Mouse (Mus musculus): ENCODE measurements around the gene Sh3bgrl2. TPM values are rescaled to one million over a fixed set of nuclear protein-coding genes. Genes with fewer than 3 reads are reported as not detected.

Sh3bgrl2 gene
- polyA plus RNA-seq, 1 experiment: 4.0 TPM

DNA sequence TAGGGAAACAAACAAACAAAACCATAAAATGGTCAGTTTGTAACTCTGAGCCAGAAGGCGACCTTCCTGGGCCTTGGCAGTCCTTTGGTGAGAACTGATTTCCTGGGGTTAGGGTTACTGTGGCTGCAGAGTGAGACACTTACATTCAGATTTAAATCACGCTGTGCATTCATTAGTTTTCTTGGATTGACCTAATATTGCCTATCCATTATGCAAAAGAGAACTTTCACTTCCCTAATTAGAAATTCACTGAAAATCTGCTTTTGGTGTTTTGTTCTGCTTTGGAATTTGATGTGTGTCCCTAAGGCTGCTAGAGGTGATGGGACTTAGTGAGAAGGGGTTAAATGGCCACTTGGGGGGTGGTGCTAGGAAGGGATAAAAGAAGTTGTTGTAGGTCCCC, 7.5 kb downstream of the Sh3bgrl2 start:
- TF ChIP-seq E2F4 (IDR thresholded peaks at IDR 0.05; ENCODE audit: insufficient read depth) (no peak), REST (IDR thresholded peaks at IDR 0.05; ENCODE audit: insufficient read depth, insufficient read length) (no peak), TCF3 (IDR thresholded peaks at IDR 0.05; ENCODE audit: insufficient read length, low read depth) (no peak), MYOD1 (IDR thresholded peaks at IDR 0.05; ENCODE audit: control insufficient read depth in 1 of 3, insufficient read length in 2 of 3, low read depth in 2 of 3) (no peak), TCF12 (IDR thresholded peaks at IDR 0.05; ENCODE audit: insufficient read depth, poor library complexity, severe bottlenecking) (no peak), POLR2A (IDR thresholded peaks at IDR 0.05; ENCODE audit: insufficient read length, low read depth) (no peak), USF1 (IDR thresholded peaks at IDR 0.05; ENCODE audit: low read depth) (no peak), POLR2AphosphoS2 (IDR thresholded peaks at IDR 0.05; ENCODE audit: insufficient read length, low read depth) (no peak)
- Histone ChIP-seq H3K79me2 (ENCODE audit: control insufficient read depth, insufficient read depth) (no peaks in the 10 kb centered on the region), H3ac (ENCODE audit: control insufficient read depth, insufficient read length) (no peak overlapping the region), H3K4me3 (no peak overlapping the region), H3K27me3 (ENCODE audit: control insufficient read depth, insufficient read depth, insufficient read length) (no peaks in the 10 kb centered on the region), H3K36me3 (ENCODE audit: control insufficient read depth, insufficient read depth) (no peaks in the 10 kb centered on the region), H3K4me2 (ENCODE audit: low read depth) (no peak overlapping the region)

DNA sequence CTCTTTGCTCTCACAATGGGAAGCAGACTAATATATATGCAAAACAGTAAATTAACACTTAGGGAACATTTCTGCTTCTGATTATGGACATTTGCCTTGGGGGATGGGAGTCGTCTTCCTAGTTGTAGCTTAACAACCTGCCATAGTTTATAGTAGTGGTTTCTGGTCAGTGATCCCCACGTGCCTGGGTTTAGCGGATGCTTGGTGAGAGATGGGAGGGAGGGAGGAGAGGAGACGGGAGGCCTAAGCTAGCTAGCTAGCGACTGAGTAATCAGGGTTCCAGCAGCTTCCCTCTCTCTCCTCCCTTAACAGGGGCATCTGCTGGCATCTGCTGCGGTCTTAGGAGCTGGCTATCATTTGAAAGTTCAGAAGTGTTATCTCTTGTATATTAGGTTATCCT, 8.1 kb downstream of the Sh3bgrl2 start:
- Histone ChIP-seq H3K27me3 (ENCODE audit: control insufficient read depth, insufficient read depth, insufficient read length) (no peaks in the 10 kb centered on the region), H3K4me2 (ENCODE audit: low read depth) (no peak overlapping the region), H3K79me2 (ENCODE audit: control insufficient read depth, insufficient read depth) (no peaks in the 10 kb centered on the region), H3K4me3 (no peak overlapping the region), H3ac (ENCODE audit: control insufficient read depth, insufficient read length) (no peak overlapping the region), H3K36me3 (ENCODE audit: control insufficient read depth, insufficient read depth) (no peaks in the 10 kb centered on the region)
- TF ChIP-seq POLR2A (IDR thresholded peaks at IDR 0.05; ENCODE audit: insufficient read length, low read depth) (no peak), MAX (IDR thresholded peaks at IDR 0.05; ENCODE audit: low read depth) (no peak), USF1 (IDR thresholded peaks at IDR 0.05; ENCODE audit: low read depth) (no peak), TCF3 (IDR thresholded peaks at IDR 0.05; ENCODE audit: insufficient read length, low read depth) (no peak), REST (IDR thresholded peaks at IDR 0.05; ENCODE audit: insufficient read depth, insufficient read length) (no peak), SRF (IDR thresholded peaks at IDR 0.05; ENCODE audit: control insufficient read depth, insufficient read length, low read depth) (no peak), E2F4 (IDR thresholded peaks at IDR 0.05; ENCODE audit: insufficient read depth) (no peak), POLR2AphosphoS2 (IDR thresholded peaks at IDR 0.05; ENCODE audit: insufficient read length, low read depth) (no peak), TCF12 (IDR thresholded peaks at IDR 0.05; ENCODE audit: insufficient read depth, poor library complexity, severe bottlenecking) (no peak), MYOD1 (IDR thresholded peaks at IDR 0.05; ENCODE audit: control insufficient read depth in 1 of 3, insufficient read length in 2 of 3, low read depth in 2 of 3) (no peak), CEBPB (IDR thresholded peaks at IDR 0.05; ENCODE audit: insufficient read depth, poor library complexity, severe bottlenecking) (no peak), MYOG (IDR thresholded peaks at IDR 0.05; ENCODE audit: control insufficient read depth in 1 of 3, insufficient read depth in 1 of 3, insufficient read length in 2 of 3, low read depth in 2 of 3) (no peak)

DNA sequence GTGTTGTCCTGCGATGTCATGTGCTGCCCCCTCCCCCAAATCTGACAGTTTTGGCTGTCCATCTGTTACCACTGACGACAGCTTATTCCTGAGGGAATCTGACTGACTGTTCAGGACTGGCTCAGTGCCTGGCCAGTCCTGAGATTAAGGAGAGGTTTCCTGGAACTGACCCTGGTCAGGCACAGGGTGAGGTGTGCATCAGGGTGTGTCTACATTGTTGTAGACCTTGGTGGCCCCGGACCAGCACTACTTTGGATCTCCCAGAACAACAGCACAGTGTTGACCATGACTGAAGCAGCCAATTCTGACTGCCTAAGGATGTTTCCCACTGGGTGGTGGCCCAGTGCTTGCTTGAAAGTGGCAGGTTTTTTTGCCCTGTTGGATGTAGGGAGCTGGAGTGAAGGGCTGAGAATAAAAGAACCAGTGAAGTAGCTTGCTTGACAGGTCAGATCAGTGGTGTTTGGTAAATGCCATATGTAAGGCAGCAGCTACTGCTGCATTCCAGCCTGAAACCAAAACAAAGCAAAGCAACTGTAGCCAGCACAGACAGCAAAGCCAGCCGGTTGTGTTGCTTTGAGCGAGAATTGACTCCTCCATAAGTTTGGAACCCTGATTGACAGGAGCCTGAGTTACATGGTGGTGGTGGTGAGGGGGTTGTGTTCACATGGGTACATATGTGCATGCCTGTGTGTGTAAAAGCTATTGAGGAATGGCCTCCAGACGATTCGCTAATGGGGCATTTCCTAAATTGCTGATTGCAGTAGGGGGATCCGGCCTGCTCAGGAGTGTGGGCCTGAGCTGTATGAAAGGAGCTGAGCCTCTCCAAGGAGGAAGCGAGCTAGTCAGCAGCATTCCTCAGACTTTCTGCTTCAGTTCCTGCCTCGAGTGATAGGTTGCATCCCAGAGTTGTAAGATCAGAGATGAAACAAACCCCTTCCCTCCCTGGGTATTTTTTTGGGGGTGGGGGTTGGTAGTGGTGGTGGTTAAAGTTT, 8.9 kb downstream of the Sh3bgrl2 start:
- Histone ChIP-seq H3K4me2 (ENCODE audit: low read depth) (no peak overlapping the region), H3K79me2 (ENCODE audit: control insufficient read depth, insufficient read depth) (no peaks in the 10 kb centered on the region), H3K27me3 (ENCODE audit: control insufficient read depth, insufficient read depth, insufficient read length) (no peaks in the 10 kb centered on the region), H3K4me3 (no peak overlapping the region), H3K36me3 (ENCODE audit: control insufficient read depth, insufficient read depth) (no peaks in the 10 kb centered on the region), H3ac (ENCODE audit: control insufficient read depth, insufficient read length) (no peak overlapping the region)
- no peak for TF ChIP-seq USF1 (IDR thresholded peaks at IDR 0.05; ENCODE audit: low read depth)
- TF ChIP-seq REST (IDR thresholded peaks at IDR 0.05; ENCODE audit: insufficient read depth, insufficient read length): no peak
- no peak for TF ChIP-seq SRF (IDR thresholded peaks at IDR 0.05; ENCODE audit: control insufficient read depth, insufficient read length, low read depth)
- TF ChIP-seq E2F4 (IDR thresholded peaks at IDR 0.05; ENCODE audit: insufficient read depth): no peak
- TF ChIP-seq POLR2A (IDR thresholded peaks at IDR 0.05; ENCODE audit: insufficient read length, low read depth): no peak
- no peak for TF ChIP-seq TCF3 (IDR thresholded peaks at IDR 0.05; ENCODE audit: insufficient read length, low read depth)
- TF ChIP-seq CEBPB (IDR thresholded peaks at IDR 0.05; ENCODE audit: insufficient read depth, poor library complexity, severe bottlenecking): no peak

DNA sequence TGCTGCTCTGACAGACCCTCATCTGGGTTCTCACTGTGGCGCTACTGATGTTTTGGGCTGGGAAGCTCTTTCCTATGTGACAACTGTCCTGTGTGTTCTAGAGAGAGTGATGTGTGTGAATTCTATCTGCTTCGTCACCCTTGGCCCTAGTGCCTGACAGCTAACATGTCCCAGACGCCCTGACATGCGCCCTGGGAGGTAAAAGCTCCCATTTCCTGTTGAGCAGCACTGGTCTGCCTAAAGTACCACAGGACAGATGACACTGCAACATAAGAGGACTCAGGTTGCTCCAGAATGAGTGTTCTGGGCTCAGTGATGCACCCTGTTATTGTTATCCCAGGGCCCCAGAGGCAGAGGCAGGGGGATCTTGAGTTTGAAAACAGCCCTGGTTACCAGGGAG, 12.5 kb downstream of the Sh3bgrl2 start:
- H3ac ChIP-seq (ENCODE audit: control insufficient read depth, insufficient read length): no peak overlapping the region
- no peak overlapping the region for H3K4me2 ChIP-seq (ENCODE audit: low read depth)
- no peak overlapping the region for H3K4me3 ChIP-seq
- no peaks in the 10 kb centered on the region for H3K79me2 ChIP-seq (ENCODE audit: control insufficient read depth, insufficient read depth)
- H3K27me3 ChIP-seq (ENCODE audit: control insufficient read depth, insufficient read depth, insufficient read length): no peaks in the 10 kb centered on the region
- no peak for TF ChIP-seq POLR2AphosphoS2 (IDR thresholded peaks at IDR 0.05; ENCODE audit: insufficient read length, low read depth)
- TF ChIP-seq POLR2A (IDR thresholded peaks at IDR 0.05; ENCODE audit: insufficient read length, low read depth): no peak
- no peak for TF ChIP-seq MAX (IDR thresholded peaks at IDR 0.05; ENCODE audit: low read depth)
- TF ChIP-seq E2F4 (IDR thresholded peaks at IDR 0.05; ENCODE audit: insufficient read depth): no peak
- no peaks in the 10 kb centered on the region for H3K36me3 ChIP-seq (ENCODE audit: control insufficient read depth, insufficient read depth)

DNA sequence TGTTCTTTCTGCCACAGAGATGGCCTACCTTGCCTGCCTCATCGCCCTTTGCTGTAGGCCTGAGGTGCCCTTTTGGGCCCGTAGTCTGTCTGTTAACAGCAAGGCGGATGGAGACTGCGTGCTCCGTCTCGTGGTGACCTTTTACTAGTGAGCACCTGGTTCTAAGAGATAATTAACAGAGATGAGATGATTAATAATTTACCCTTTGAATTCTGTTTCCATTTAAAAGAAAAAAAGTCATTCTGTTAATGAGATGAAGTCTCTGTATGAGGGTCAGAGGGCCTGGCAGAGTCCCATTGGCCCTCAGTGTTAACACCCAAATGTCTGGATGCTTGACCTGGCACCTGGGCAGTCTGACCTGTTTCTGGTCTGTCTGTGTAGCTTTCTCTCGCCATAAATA, 14.8 kb downstream of the Sh3bgrl2 start:
- no peak overlapping the region for H3ac ChIP-seq (ENCODE audit: control insufficient read depth, insufficient read length)
- H3K36me3 ChIP-seq (ENCODE audit: control insufficient read depth, insufficient read depth): no peaks in the 10 kb centered on the region
- TF ChIP-seq MYOG (IDR thresholded peaks at IDR 0.05; ENCODE audit: control insufficient read depth in 1 of 3, insufficient read depth in 1 of 3, insufficient read length in 2 of 3, low read depth in 2 of 3): no peak
- no peak for TF ChIP-seq TCF3 (IDR thresholded peaks at IDR 0.05; ENCODE audit: insufficient read length, low read depth)
- no peak for TF ChIP-seq POLR2AphosphoS2 (IDR thresholded peaks at IDR 0.05; ENCODE audit: insufficient read length, low read depth)
- TF ChIP-seq POLR2A (IDR thresholded peaks at IDR 0.05; ENCODE audit: insufficient read length, low read depth): no peak
- no peak for TF ChIP-seq USF1 (IDR thresholded peaks at IDR 0.05; ENCODE audit: low read depth)
- no peak for TF ChIP-seq TCF12 (IDR thresholded peaks at IDR 0.05; ENCODE audit: insufficient read depth, poor library complexity, severe bottlenecking)
- no peak for TF ChIP-seq MAX (IDR thresholded peaks at IDR 0.05; ENCODE audit: low read depth)
- no peak for TF ChIP-seq E2F4 (IDR thresholded peaks at IDR 0.05; ENCODE audit: insufficient read depth)
- no peak for TF ChIP-seq MYOD1 (IDR thresholded peaks at IDR 0.05; ENCODE audit: control insufficient read depth in 1 of 3, insufficient read length in 2 of 3, low read depth in 2 of 3)
- TF ChIP-seq SRF (IDR thresholded peaks at IDR 0.05; ENCODE audit: control insufficient read depth, insufficient read length, low read depth): no peak
- no peak for TF ChIP-seq CEBPB (IDR thresholded peaks at IDR 0.05; ENCODE audit: insufficient read depth, poor library complexity, severe bottlenecking)
- TF ChIP-seq REST (IDR thresholded peaks at IDR 0.05; ENCODE audit: insufficient read depth, insufficient read length): no peak
- no peaks in the 10 kb centered on the region for H3K79me2 ChIP-seq (ENCODE audit: control insufficient read depth, insufficient read depth)
- no peak overlapping the region for H3K4me3 ChIP-seq
- H3K27me3 ChIP-seq (ENCODE audit: control insufficient read depth, insufficient read depth, insufficient read length): no peaks in the 10 kb centered on the region
- no peak overlapping the region for H3K4me2 ChIP-seq (ENCODE audit: low read depth)

Measured in myocyte (in vitro differentiated cells).